Mouse (Mus musculus): Measurements from ENCODE around the gene Fance. TPM values are rescaled to one million over a fixed set of nuclear protein-coding genes. Genes with fewer than 3 reads are reported as not detected.

The Fance gene
- total RNA-seq, 2 experiments from 2014 or later = 38.6 to 49.3 TPM

DNA sequence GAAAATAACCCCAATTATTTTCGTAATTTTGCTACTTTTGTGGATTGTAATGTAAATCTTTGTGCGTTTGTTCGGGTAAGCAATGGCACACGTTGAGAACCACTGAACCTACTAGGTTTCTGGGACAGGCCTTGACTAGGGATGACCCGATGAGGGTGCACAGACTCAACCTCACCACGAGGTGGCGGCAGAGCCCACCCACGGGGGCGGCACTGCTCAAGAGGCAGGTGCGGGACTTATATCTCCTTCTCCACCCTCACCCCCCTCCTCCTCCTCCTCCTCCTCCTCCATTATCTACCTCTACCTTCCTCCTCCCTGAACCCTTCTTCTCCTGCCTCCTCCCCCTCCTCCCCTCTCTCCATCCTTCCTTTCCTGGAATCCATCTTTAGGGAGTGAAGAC lies 60.5 kb downstream of the Fance start:
- DNase-seq (ENCODE audit: low spot score in 2 of 2) = peak in 1 of 2 experiments; percentile 37

DNA sequence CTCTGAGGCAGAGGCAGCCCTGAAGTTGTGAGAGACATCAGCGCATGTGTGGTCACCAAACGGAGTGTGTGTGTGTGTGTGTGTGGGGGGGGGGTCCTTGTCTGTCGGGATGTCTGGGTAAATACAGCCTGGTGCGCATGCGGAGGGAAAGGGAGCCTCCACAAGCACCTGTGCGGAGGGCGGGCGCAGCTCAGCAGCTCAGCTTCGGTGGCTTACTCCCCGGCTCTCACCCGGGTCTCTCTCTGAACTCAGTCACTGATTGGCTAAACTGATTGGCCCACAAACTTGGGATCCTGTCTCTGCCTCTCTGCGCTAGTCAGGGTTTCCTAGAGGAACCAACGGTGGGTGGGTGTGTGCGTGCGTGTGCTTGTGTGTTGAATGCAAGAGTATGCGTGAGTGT lies 61.2 kb downstream of the Fance start:
- no peak for DNase-seq (ENCODE audit: low spot score in 2 of 2)

DNA sequence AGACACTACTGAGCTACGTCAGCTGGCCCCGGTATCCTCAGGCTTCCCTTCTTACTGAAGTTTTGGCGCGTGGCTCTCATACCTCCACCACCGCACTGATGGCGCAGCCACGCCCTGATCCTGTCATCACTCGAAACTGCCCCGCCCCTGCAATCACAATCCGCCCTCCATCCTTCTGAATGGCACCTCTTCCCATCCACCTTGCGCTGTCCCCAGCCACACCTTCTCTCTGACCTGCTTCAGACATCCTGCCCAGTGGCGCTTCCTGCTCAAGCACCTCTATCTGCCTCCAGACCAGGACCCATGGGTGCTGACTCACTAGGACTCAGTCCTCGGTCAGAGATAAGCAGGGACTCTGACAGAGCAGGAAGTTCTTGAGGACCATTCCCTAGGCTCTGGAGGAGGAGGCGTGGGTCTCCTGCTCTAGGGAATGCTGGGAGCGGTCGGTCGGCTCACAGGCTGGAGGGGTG lies 62.3 kb downstream of the Fance start:
- no peak for DNase-seq (ENCODE audit: low spot score in 2 of 2)

Other genes starting within 250 kb of the Fance start
- 1 to 10 TPM in 1 of 2 experiments, under 1 TPM in 1; 0.31 to 3.3 TPM for gene Tcp11, start 232.9 kb upstream of the Fance start, total RNA-seq (2021)
- 10 to 100 TPM; 45.5 to 55.6 TPM for gene Scube3, start 171.4 kb upstream of the Fance start, total RNA-seq (2021)
- gene Zfp523, start 136.4 kb upstream of the Fance start, total RNA-seq (2021) = 10 to 100 TPM; 54.7 to 56.9 TPM
- gene Def6, start 105.7 kb upstream of the Fance start, total RNA-seq (2021) = 1 to 10 TPM; 4.3 to 6.7 TPM
- 10 to 100 TPM; 27.1 to 33.6 TPM for gene Ppard, start 80.8 kb upstream of the Fance start, total RNA-seq (2021)
- gene Rpl10a, start 15.0 kb downstream of the Fance start, total RNA-seq (2021) = 1,000 to 10,000 TPM; 1,198 to 1,213 TPM
- gene Tead3, start 37.3 kb downstream of the Fance start, total RNA-seq (2021) = 10 to 100 TPM; 23.8 to 27.5 TPM
- gene Tulp1, start 51.7 kb downstream of the Fance start, total RNA-seq (2021) = 1 to 10 TPM in 1 of 2 experiments, under 1 TPM in 1; 0.62 to 1.5 TPM
- 100 to 1,000 TPM in 1 of 2 experiments, 10 to 100 TPM in 1; 95.8 to 104 TPM for gene Fkbp5, start 204.0 kb downstream of the Fance start, total RNA-seq (2021)
- gene Armc12, start 217.3 kb downstream of the Fance start, total RNA-seq (2021) = under 1 TPM in 1 of 2 experiments, not detected in 1; 0.22 TPM
- gene Clpsl2, start 235.9 kb downstream of the Fance start, total RNA-seq (2021) = not detected
- gene Clps, start 247.2 kb downstream of the Fance start, total RNA-seq (2021) = 1,000 to 10,000 TPM in 1 of 2 experiments, under 1 TPM in 1; 0.56 to 1,299 TPM

Data from adrenal gland, postnatal 4 days (tissue).